Mouse (Mus musculus): ENCODE measurements around the gene Rfx2. TPM values are rescaled to one million over a fixed set of nuclear protein-coding genes. Genes with fewer than 3 reads are reported as not detected.

The Rfx2 gene
- polyA plus RNA-seq, 1 experiment from 2014 or later = 3.8 TPM

DNA sequence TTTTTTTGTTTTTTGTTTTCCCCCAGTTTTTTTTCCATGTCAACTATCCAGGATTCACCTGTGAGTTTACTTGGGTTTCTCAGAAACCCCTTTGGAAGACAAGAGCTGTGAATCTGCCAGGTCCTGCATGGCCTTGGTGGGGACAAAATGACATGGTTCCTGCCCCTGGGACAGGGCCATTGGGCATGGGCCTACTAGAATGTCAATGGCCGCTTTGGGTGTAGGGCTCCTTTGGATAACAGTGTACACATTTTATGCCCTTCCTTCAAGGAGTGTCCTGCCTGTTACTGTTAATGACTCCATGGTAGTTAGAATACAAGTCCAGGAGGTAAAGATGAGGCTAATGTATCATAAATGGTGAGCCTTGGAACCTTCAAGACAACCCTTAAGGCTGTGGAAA lies 2.1 kb upstream of the Rfx2 start:
- ATAC-seq (ENCODE audit: insufficient number of reproducible peaks, low FRiP score) = no peak
- Histone ChIP-seq H3K4me1 (replicated peaks) (0 out of 2 replicates have a peak, but pooled peaks cover 5% of the 10 kb centered on the region), H3K27ac (ENCODE audit: poor library complexity, severe bottlenecking) (no peak overlapping the region), H3K4me3 (no peak overlapping the region), H3K27me3 (replicated peaks) (peaks cover 29% of the 10 kb centered on the region), H3K9me3 (replicated peaks) (no peaks in the 10 kb centered on the region), H3K36me3 (no peaks in the 10 kb centered on the region), H3K4me2 (no peak overlapping the region), H3K9ac (no peak overlapping the region)
- 78% methylated on average over 1 of the region's 1 CpGs for WGBS

DNA sequence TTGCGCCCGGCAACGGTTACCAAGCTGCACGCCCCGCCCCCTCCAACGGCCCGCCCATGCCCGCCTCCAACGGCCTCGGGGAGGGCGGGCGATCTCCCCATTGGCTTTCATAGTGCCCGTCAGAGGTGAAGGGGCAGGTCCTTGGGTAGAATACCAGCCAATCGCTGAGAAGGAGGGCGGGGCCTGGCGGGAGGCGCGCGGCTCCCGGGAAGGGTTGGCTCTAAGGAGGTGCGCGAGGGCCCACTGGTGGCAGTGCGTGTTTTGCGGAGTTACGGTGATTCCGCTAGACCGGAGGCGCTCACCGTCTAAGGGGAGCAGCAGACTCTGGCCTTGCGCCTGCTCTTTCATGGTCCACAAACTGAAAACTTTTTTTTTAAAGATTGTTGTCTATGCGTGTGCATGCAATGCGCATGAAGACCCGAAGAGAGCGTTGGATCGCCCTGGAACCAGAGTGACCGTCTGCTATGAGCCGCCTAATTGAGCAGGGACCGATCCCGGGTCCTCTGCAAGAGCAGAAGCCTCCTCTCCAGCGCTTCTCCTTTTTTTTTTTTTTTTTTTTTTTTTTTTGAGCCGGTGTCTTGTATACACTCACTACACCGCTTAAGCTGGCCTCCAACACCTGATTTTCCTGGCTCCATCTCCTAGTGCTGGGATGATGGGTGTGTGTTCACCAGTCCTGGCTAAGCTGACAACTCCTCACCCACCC lies 451 bp upstream of the Rfx2 start:
- H3K4me3 ChIP-seq = peak overlapping the region; percentile 59
- H3K36me3 ChIP-seq = no peaks in the 10 kb centered on the region
- peak overlapping the region; percentile 91 for H3K4me2 ChIP-seq
- peak; percentile 99 for ATAC-seq (ENCODE audit: insufficient number of reproducible peaks, low FRiP score)
- no peak overlapping the region for H3K27ac ChIP-seq (ENCODE audit: poor library complexity, severe bottlenecking)
- no peaks in the 10 kb centered on the region for H3K9me3 ChIP-seq (replicated peaks)
- peaks cover 9% of the 10 kb centered on the region; the same call in 1 of the 2 replicates for H3K4me1 ChIP-seq (replicated peaks)
- 0 out of 2 replicates have a peak overlapping the region, but pooled peaks have one; percentile 33 for H3K9ac ChIP-seq
- peaks cover 25% of the 10 kb centered on the region for H3K27me3 ChIP-seq (replicated peaks)
- under 1% methylated on average over 41 of the region's 42 CpGs for WGBS

DNA sequence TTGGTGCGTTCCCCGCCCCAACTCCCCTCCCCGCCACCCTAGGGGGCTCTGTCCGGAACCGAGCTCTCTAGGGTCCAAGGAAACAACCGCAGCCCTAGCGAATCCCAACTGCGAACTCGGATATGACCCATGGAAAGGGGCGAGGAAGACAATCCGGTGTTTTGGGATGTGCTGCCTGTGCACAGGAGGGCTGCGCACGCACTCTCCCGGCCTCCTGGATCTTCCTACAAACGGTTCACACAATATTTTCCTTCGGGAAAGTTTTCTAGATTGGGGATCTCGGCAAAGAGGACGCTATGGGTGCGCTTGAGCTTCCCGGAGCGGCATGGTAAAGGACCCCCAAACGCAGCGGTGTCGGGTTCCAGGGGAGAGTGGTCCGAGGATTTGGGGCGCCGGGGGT lies 1.0 kb downstream of the Rfx2 start:
- H3K27ac ChIP-seq (ENCODE audit: poor library complexity, severe bottlenecking) = no peak overlapping the region
- H3K4me2 ChIP-seq = peak overlapping the region; percentile 91
- peaks cover 23% of the 10 kb centered on the region for H3K27me3 ChIP-seq (replicated peaks)
- under 1% methylated on average over 27 of the region's 27 CpGs for WGBS
- no peak for ATAC-seq (ENCODE audit: insufficient number of reproducible peaks, low FRiP score)
- no peaks in the 10 kb centered on the region for H3K9me3 ChIP-seq (replicated peaks)
- H3K9ac ChIP-seq = peak overlapping the region; percentile 61
- H3K36me3 ChIP-seq = no peaks in the 10 kb centered on the region
- peaks cover 9% of the 10 kb centered on the region; the same call in 1 of the 2 replicates for H3K4me1 ChIP-seq (replicated peaks)
- peak overlapping the region; percentile 59 for H3K4me3 ChIP-seq

DNA sequence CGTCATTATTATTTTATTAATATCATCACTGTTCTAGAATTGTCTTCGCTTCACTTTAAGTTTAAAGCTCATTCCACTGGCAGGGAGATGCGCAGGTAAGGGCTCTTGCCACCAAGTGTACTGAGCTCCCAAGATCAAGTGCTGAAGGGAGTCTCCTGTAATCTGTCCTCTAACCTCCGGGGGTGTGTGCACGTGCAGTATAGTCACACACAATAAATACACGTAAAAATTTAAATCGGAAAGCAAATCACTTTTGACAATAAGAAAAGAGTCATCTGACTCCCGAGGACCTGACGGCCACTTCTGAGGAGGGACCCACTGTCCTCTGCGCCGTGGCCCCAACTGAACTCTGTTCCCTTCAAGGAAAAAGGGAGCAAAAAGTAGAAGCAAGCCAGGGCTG lies 1.6 kb downstream of the Rfx2 start:
- no peaks in the 10 kb centered on the region for H3K9me3 ChIP-seq (replicated peaks)
- WGBS = 35% methylated on average over 11 of the region's 11 CpGs

DNA sequence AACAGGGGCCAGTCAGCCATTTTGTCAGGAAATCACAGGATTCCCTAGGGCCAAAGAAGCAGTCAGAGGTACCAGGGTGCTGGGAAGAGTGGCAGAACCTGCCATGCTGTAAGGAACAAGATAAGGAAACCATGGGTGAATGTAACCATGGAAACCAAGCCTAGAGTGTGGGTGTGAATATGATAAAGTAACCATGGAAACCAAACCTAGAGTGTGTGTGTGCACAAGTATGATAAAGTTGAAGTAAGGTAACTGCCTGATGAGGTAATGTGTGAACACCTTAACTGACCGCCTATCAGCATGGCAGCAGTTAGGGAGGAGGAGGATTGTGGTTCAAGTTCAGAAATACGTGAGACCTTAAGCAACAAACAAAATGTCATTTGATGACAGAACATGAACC lies 4.1 kb downstream of the Rfx2 start:
- H3K27ac ChIP-seq (ENCODE audit: poor library complexity, severe bottlenecking) = no peak overlapping the region
- 79% methylated on average over 2 of the region's 2 CpGs for WGBS
- H3K36me3 ChIP-seq = no peaks in the 10 kb centered on the region
- H3K9ac ChIP-seq = no peak overlapping the region
- H3K4me2 ChIP-seq = no peak overlapping the region
- no peaks in the 10 kb centered on the region for H3K9me3 ChIP-seq (replicated peaks)
- H3K4me1 ChIP-seq (replicated peaks) = peaks cover 9% of the 10 kb centered on the region; the same call in 1 of the 2 replicates
- H3K27me3 ChIP-seq (replicated peaks) = peaks cover 14% of the 10 kb centered on the region
- no peak for ATAC-seq (ENCODE audit: insufficient number of reproducible peaks, low FRiP score)
- H3K4me3 ChIP-seq = no peak overlapping the region

More for the DNA sequence above, 1.6 kb downstream of the Rfx2 start:
- Histone ChIP-seq H3K9ac (0 out of 2 replicates have a peak overlapping the region, but pooled peaks have one; percentile 61), H3K4me2 (peak overlapping the region; percentile 91), H3K36me3 (no peaks in the 10 kb centered on the region), H3K27ac (ENCODE audit: poor library complexity, severe bottlenecking) (no peak overlapping the region), H3K4me3 (peak overlapping the region; percentile 59), H3K4me1 (replicated peaks) (peaks cover 9% of the 10 kb centered on the region; the same call in 1 of the 2 replicates), H3K27me3 (replicated peaks) (peaks cover 23% of the 10 kb centered on the region)
- no peak for ATAC-seq (ENCODE audit: insufficient number of reproducible peaks, low FRiP score)

DNA sequence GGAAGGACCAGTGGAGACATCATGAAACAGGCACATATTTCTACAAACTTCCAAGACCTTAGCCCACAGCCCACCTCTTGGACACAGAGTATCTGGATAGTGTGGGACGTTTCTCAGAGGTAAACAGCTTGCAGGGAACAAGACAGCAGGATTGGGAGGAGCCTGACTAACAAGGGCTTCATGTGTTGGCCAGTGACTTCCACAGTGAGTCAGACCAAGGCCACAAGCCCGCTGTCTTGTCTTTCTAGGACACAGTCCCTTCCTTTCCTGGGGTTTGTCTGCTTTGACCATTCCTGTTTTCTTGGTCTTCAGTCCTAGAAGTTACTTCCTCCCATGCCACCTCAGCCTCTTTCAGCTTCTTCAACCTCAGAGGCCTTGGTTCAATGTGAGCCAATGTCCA lies 7.5 kb downstream of the Rfx2 start:
- Histone ChIP-seq H3K4me3 (no peak overlapping the region), H3K36me3 (no peaks in the 10 kb centered on the region), H3K4me1 (replicated peaks) (peaks cover 14% of the 10 kb centered on the region), H3K27ac (ENCODE audit: poor library complexity, severe bottlenecking) (no peak overlapping the region), H3K9ac (no peak overlapping the region), H3K27me3 (replicated peaks) (peaks cover 5% of the 10 kb centered on the region), H3K4me2 (no peak overlapping the region), H3K9me3 (replicated peaks) (no peaks in the 10 kb centered on the region)
- 57% methylated on average over 2 of the region's 2 CpGs for WGBS
- ATAC-seq (ENCODE audit: insufficient number of reproducible peaks, low FRiP score) = no peak

DNA sequence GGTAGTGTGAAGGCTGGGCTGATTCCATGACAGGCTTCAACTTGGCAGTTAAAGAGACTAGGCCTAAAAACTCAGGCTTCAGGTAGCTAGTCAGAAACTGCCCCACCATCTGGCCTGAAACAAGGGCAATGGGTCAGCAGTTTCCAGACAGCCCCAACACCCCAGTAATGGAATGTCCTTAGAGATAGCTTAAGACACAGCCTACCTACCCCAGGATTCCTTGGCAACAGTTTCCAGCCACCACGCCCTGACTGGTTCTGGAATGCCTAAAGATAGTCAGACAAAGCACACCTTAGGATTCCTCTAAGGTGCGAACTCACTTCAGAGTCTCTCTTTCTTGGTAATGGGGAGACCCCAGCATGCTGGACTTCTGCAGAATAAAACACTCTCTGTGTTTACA lies 8.4 kb downstream of the Rfx2 start:
- Histone ChIP-seq H3K4me2 (no peak overlapping the region), H3K36me3 (no peaks in the 10 kb centered on the region), H3K4me1 (replicated peaks) (peaks cover 14% of the 10 kb centered on the region), H3K27ac (ENCODE audit: poor library complexity, severe bottlenecking) (no peak overlapping the region), H3K9me3 (replicated peaks) (no peaks in the 10 kb centered on the region), H3K27me3 (replicated peaks) (no peaks in the 10 kb centered on the region; the same call in 1 of the 2 replicates), H3K9ac (no peak overlapping the region), H3K4me3 (no peak overlapping the region)
- WGBS = 75% methylated on average over 2 of the region's 2 CpGs
- no peak for ATAC-seq (ENCODE audit: insufficient number of reproducible peaks, low FRiP score)

DNA sequence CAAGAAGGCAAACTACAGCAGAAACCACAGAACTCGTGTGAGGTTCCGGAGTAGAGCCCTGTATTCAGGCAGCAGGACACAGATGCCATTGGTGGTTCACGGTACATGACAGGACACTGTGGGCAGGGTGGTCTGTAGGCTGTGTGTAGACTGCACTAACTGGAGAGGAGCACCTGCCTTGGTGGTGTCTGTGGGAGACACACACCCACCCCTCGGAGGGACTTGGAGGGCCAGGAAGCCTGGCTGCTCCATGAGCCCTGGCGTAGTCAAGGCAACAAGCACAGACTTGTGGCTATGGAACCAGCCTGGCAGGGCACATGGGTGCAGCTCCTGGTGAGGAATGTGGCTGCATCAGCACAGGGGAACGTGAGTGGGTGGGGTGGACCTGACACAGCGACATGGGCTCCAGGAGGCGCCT lies 11.1 kb downstream of the Rfx2 start:
- Histone ChIP-seq H3K4me3 (no peak overlapping the region), H3K9me3 (replicated peaks) (no peaks in the 10 kb centered on the region), H3K9ac (0 out of 2 replicates have a peak overlapping the region, but pooled peaks have one; percentile 19), H3K27me3 (replicated peaks) (no peaks in the 10 kb centered on the region), H3K36me3 (no peaks in the 10 kb centered on the region), H3K4me1 (replicated peaks) (peaks cover 16% of the 10 kb centered on the region), H3K27ac (ENCODE audit: poor library complexity, severe bottlenecking) (no peak overlapping the region), H3K4me2 (no peak overlapping the region)
- 75% methylated on average over 8 of the region's 8 CpGs for WGBS
- no peak for ATAC-seq (ENCODE audit: insufficient number of reproducible peaks, low FRiP score)

DNA sequence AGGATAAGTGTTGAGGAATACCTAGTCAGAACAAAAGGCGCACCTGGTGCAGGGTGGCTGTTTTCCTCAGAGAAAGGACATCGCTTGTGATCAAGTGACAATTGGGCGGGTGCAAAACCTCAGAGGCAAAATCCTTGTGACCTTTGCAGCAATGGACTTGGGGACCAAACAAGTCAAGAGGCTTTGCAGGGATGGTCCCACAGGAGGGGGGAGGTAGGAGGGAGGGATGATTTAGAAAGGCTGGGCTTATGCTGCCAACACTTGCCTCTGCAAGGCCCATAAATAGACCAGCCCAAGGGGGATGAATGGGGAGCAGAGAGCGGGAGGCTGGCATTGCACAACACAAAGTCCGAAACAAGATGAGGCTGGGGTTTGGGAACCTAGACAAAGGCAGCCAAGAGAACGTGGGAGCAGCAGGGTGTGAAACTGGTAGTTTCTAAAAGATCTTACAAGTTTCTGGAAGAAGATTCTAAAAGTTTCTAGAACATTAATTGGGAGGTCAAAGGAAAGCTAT lies 11.7 kb downstream of the Rfx2 start:
- Histone ChIP-seq H3K27ac (ENCODE audit: poor library complexity, severe bottlenecking) (no peak overlapping the region), H3K27me3 (replicated peaks) (no peaks in the 10 kb centered on the region), H3K9ac (no peak overlapping the region), H3K9me3 (replicated peaks) (no peaks in the 10 kb centered on the region), H3K4me2 (no peak overlapping the region), H3K36me3 (no peaks in the 10 kb centered on the region), H3K4me3 (no peak overlapping the region), H3K4me1 (replicated peaks) (peaks cover 21% of the 10 kb centered on the region)
- no peak for ATAC-seq (ENCODE audit: insufficient number of reproducible peaks, low FRiP score)
- WGBS = 60% methylated on average over 6 of the region's 6 CpGs

DNA sequence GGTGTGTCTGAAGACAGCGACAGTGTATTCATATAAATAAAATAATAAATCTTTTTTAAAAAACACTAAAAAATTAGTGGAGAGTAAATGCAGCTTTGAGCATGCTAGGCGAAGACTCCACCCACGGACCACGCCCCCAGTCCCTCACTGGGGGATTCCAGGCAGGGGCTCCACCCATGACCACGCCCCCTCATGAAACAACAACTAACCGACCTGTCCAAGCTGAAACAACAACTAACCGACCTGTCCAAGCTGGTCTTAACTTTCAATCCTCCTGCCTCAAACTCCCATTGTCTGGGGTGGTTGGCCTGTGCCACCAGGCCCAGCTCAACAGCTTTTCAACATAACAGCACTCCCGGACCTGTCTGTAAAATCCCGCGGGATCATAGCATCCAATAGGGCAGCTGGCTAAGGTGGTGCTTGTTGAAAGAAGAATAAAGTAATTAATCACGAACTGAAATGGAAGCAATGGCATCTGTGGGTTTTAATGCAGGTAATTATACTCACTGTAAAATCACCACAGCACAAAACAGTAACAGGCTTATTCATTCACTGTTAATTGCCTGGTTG lies 12.7 kb downstream of the Rfx2 start:
- Histone ChIP-seq H3K27ac (ENCODE audit: poor library complexity, severe bottlenecking) (no peak overlapping the region), H3K36me3 (no peaks in the 10 kb centered on the region), H3K9me3 (replicated peaks) (no peaks in the 10 kb centered on the region), H3K4me3 (no peak overlapping the region), H3K27me3 (replicated peaks) (no peaks in the 10 kb centered on the region), H3K4me2 (no peak overlapping the region), H3K4me1 (replicated peaks) (peaks cover 28% of the 10 kb centered on the region), H3K9ac (no peak overlapping the region)
- 32% methylated on average over 11 of the region's 11 CpGs for WGBS
- ATAC-seq (ENCODE audit: insufficient number of reproducible peaks, low FRiP score) = no peak

DNA sequence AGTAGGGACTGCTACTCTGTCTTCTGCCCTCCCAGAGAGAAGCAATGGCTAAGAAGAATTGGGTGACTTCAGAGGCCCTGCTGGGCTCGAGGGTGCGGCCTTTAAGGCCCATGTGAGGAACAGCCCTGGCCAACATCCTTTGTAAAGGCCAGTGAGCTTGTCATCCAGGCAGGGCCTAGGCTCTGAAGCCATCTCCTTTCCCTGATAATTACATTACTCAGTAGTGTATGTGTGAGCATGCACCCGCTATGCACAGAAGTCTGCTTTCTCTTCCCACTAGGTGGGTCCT lies 15.8 kb downstream of the Rfx2 start:
- Histone ChIP-seq H3K27ac (ENCODE audit: poor library complexity, severe bottlenecking) (peak overlapping the region; percentile 45; the same call in 1 of the 2 replicates), H3K9ac (0 out of 2 replicates have a peak overlapping the region, but pooled peaks have one; percentile 31), H3K4me2 (no peak overlapping the region), H3K9me3 (replicated peaks) (no peaks in the 10 kb centered on the region), H3K27me3 (replicated peaks) (no peaks in the 10 kb centered on the region), H3K4me3 (no peak overlapping the region), H3K36me3 (no peaks in the 10 kb centered on the region), H3K4me1 (replicated peaks) (peaks cover 41% of the 10 kb centered on the region)
- ATAC-seq (ENCODE audit: insufficient number of reproducible peaks, low FRiP score) = no peak
- 85% methylated on average over 3 of the region's 3 CpGs for WGBS

All from heart, embryonic 12.5 days (tissue).